Mouse (Mus musculus) lung, adult 2 months (tissue): ENCODE measurements around the gene Mtmr14.

Experiments used
- CTCF ChIP-seq: fragments of 200-500 bp; IDR thresholded peaks from 2 replicates; pipeline ENCODE4 v1.5.1; 2011; ENCODE audit warnings: mild to moderate bottlenecking, low read length, control low read depth; ENCODE audit not compliant: insufficient read depth
- POLR2A ChIP-seq: fragments of 200-500 bp; IDR thresholded peaks from 2 replicates; pipeline ENCODE4 v1.6.1; 2011; ENCODE audit warnings: low read depth, mild to moderate bottlenecking, control low read depth, low read length, borderline replicate concordance; ENCODE audit errors: extremely low read depth

- TF ChIP-seq POLR2A, result no peak
- TF ChIP-seq CTCF, result no peak
Measured at GRCm38 (mm10) chr6:113226705-113227104, 10.9 kb upstream of the Mtmr14 start.
